Mouse (Mus musculus): ENCODE data around the gene Fer. TPM values are rescaled to one million over a fixed set of nuclear protein-coding genes. Genes with fewer than 3 reads are reported as not detected.

The Fer gene
- polyA plus RNA-seq, 1 experiment = 2.7 TPM

- no peak for DNase-seq
- H3K36me3 ChIP-seq (ENCODE audit: control insufficient read depth, insufficient read depth, low read length) = no peaks in the 10 kb centered on the region; the same call in 1 of the 2 replicates
- no peak for TF ChIP-seq POLR2A (IDR thresholded peaks at IDR 0.05; ENCODE audit: low read depth, low read length)
- TF ChIP-seq CTCF (conservative IDR thresholded peaks at IDR 0.05; ENCODE audit: insufficient read depth, insufficient read length, low read depth, low read length) = no peak; the same call in 1 of the 2 replicates
- no peak overlapping the region for H3K27ac ChIP-seq (ENCODE audit: insufficient read depth, low read depth, low read length)
- H3K4me3 ChIP-seq (ENCODE audit: insufficient read depth, low read depth, low read length) = no peak overlapping the region
- no peaks in the 10 kb centered on the region for H3K27me3 ChIP-seq (replicated peaks; ENCODE audit: control insufficient read depth, insufficient read depth, low read length)
- no peaks in the 10 kb centered on the region for H3K4me1 ChIP-seq (ENCODE audit: control insufficient read depth, insufficient read depth, low read length)
- 92% methylated on average over 4 of the region's 4 CpGs for WGBS
Measured at GRCm38 (mm10) chr17:63909297-63909696, 46.4 kb downstream of the Fer start.

- Histone ChIP-seq H3K27me3 (replicated peaks; ENCODE audit: control insufficient read depth, insufficient read depth, low read length) (no peaks in the 10 kb centered on the region), H3K4me3 (ENCODE audit: insufficient read depth, low read depth, low read length) (no peak overlapping the region), H3K36me3 (ENCODE audit: control insufficient read depth, insufficient read depth, low read length) (no peaks in the 10 kb centered on the region; the same call in 1 of the 2 replicates), H3K4me1 (ENCODE audit: control insufficient read depth, insufficient read depth, low read length) (no peaks in the 10 kb centered on the region), H3K27ac (ENCODE audit: insufficient read depth, low read depth, low read length) (no peak overlapping the region)
- 66% methylated on average over 6 of the region's 6 CpGs for WGBS
- no peak for DNase-seq
- TF ChIP-seq POLR2A (IDR thresholded peaks at IDR 0.05; ENCODE audit: low read depth, low read length) = no peak
- TF ChIP-seq CTCF (conservative IDR thresholded peaks at IDR 0.05; ENCODE audit: insufficient read depth, insufficient read length, low read depth, low read length) = no peak
Measured at GRCm38 (mm10) chr17:63921601-63922203, 58.8 kb downstream of the Fer start.

- Histone ChIP-seq H3K4me3 (ENCODE audit: insufficient read depth, low read depth, low read length) (no peak overlapping the region), H3K36me3 (ENCODE audit: control insufficient read depth, insufficient read depth, low read length) (no peaks in the 10 kb centered on the region; the same call in 1 of the 2 replicates), H3K27me3 (replicated peaks; ENCODE audit: control insufficient read depth, insufficient read depth, low read length) (no peaks in the 10 kb centered on the region), H3K4me1 (ENCODE audit: control insufficient read depth, insufficient read depth, low read length) (peaks cover 1% of the 10 kb centered on the region), H3K27ac (ENCODE audit: insufficient read depth, low read depth, low read length) (no peak overlapping the region)
- DNase-seq = no peak
- no peak for TF ChIP-seq CTCF (conservative IDR thresholded peaks at IDR 0.05; ENCODE audit: insufficient read depth, insufficient read length, low read depth, low read length)
- no peak for TF ChIP-seq POLR2A (IDR thresholded peaks at IDR 0.05; ENCODE audit: low read depth, low read length)
- 73% methylated on average over 3 of the region's 3 CpGs for WGBS
Measured at GRCm38 (mm10) chr17:63925581-63925980, 62.7 kb downstream of the Fer start.

GRCm38 (mm10) chr17:63930634-63931033 is 67.8 kb downstream of the Fer start:
- Histone ChIP-seq H3K36me3 (ENCODE audit: control insufficient read depth, insufficient read depth, low read length) (no peaks in the 10 kb centered on the region; the same call in 1 of the 2 replicates), H3K4me3 (ENCODE audit: insufficient read depth, low read depth, low read length) (no peak overlapping the region), H3K4me1 (ENCODE audit: control insufficient read depth, insufficient read depth, low read length) (peaks cover 4% of the 10 kb centered on the region), H3K27me3 (replicated peaks; ENCODE audit: control insufficient read depth, insufficient read depth, low read length) (no peaks in the 10 kb centered on the region), H3K27ac (ENCODE audit: insufficient read depth, low read depth, low read length) (no peak overlapping the region)
- TF ChIP-seq POLR2A (IDR thresholded peaks at IDR 0.05; ENCODE audit: low read depth, low read length) (no peak), CTCF (conservative IDR thresholded peaks at IDR 0.05; ENCODE audit: insufficient read depth, insufficient read length, low read depth, low read length) (no peak)
- WGBS = 27% methylated on average over 4 of the region's 4 CpGs
- DNase-seq = peak; percentile 31

GRCm38 (mm10) chr17:63931556-63931955 is 68.7 kb downstream of the Fer start:
- 54% methylated on average over 1 of the region's 1 CpGs for WGBS
- TF ChIP-seq CTCF (conservative IDR thresholded peaks at IDR 0.05; ENCODE audit: insufficient read depth, insufficient read length, low read depth, low read length) (no peak), POLR2A (IDR thresholded peaks at IDR 0.05; ENCODE audit: low read depth, low read length) (no peak)

GRCm38 (mm10) chr17:63935408-63935807 is 72.5 kb downstream of the Fer start:
- H3K36me3 ChIP-seq (ENCODE audit: control insufficient read depth, insufficient read depth, low read length) = no peaks in the 10 kb centered on the region; the same call in 1 of the 2 replicates
- WGBS = 97% methylated on average over 2 of the region's 2 CpGs
- no peak for DNase-seq
- H3K4me1 ChIP-seq (ENCODE audit: control insufficient read depth, insufficient read depth, low read length) = peaks cover 4% of the 10 kb centered on the region
- H3K27me3 ChIP-seq (replicated peaks; ENCODE audit: control insufficient read depth, insufficient read depth, low read length) = no peaks in the 10 kb centered on the region
- no peak overlapping the region for H3K27ac ChIP-seq (ENCODE audit: insufficient read depth, low read depth, low read length)
- no peak overlapping the region for H3K4me3 ChIP-seq (ENCODE audit: insufficient read depth, low read depth, low read length)
- TF ChIP-seq POLR2A (IDR thresholded peaks at IDR 0.05; ENCODE audit: low read depth, low read length) (no peak), CTCF (conservative IDR thresholded peaks at IDR 0.05; ENCODE audit: insufficient read depth, insufficient read length, low read depth, low read length) (0 out of 2 replicates have a peak, but pooled peaks have one; percentile 17)

More at GRCm38 (mm10) chr17:63931556-63931955, 68.7 kb downstream of the Fer start:
- H3K27me3 ChIP-seq (replicated peaks; ENCODE audit: control insufficient read depth, insufficient read depth, low read length) = no peaks in the 10 kb centered on the region
- H3K36me3 ChIP-seq (ENCODE audit: control insufficient read depth, insufficient read depth, low read length) = no peaks in the 10 kb centered on the region; the same call in 1 of the 2 replicates
- no peak overlapping the region for H3K4me3 ChIP-seq (ENCODE audit: insufficient read depth, low read depth, low read length)
- no peak for DNase-seq
- H3K27ac ChIP-seq (ENCODE audit: insufficient read depth, low read depth, low read length) = no peak overlapping the region
- peaks cover 4% of the 10 kb centered on the region for H3K4me1 ChIP-seq (ENCODE audit: control insufficient read depth, insufficient read depth, low read length)

GRCm38 (mm10) chr17:63937886-63938285 is 75.0 kb downstream of the Fer start:
- Histone ChIP-seq H3K4me3 (ENCODE audit: insufficient read depth, low read depth, low read length) (0 out of 2 replicates have a peak overlapping the region, but pooled peaks have one; percentile 41), H3K27ac (ENCODE audit: insufficient read depth, low read depth, low read length) (no peak overlapping the region), H3K4me1 (ENCODE audit: control insufficient read depth, insufficient read depth, low read length) (no peaks in the 10 kb centered on the region), H3K27me3 (replicated peaks; ENCODE audit: control insufficient read depth, insufficient read depth, low read length) (no peaks in the 10 kb centered on the region), H3K36me3 (ENCODE audit: control insufficient read depth, insufficient read depth, low read length) (no peaks in the 10 kb centered on the region; the same call in 1 of the 2 replicates)
- DNase-seq = peak; percentile 24
- 47% methylated on average over 18 of the region's 18 CpGs for WGBS
- TF ChIP-seq POLR2A (IDR thresholded peaks at IDR 0.05; ENCODE audit: low read depth, low read length) (no peak), CTCF (conservative IDR thresholded peaks at IDR 0.05; ENCODE audit: insufficient read depth, insufficient read length, low read depth, low read length) (no peak; the same call in 1 of the 2 replicates)

Measured in kidney, adult 2 months (tissue).